22 mouse cellular contexts compared by ENCODE assay signal in the genomic region with DNA sequence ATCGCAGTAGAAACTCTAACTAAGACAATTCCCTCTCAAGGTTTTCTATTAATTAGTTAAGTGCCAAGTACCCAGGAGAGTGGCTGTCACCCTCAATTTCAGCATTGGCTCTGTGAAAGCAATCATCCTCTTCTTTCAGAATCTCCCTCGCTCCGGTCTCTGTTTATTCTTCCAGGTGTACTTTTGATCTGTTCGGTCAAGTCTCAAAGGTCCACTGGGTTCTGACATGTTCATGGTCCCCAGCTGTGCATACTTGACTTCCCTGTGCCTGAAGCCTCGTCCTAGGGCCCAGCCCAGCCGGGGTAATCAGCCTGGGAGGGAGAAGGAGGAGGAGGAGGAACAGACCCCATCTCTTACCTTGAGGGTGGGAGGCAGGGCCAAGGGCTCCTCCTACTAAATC. TPM values are rescaled to one million over a fixed set of nuclear protein-coding genes. Genes with fewer than 3 reads are reported as not detected.
"Had no signal": no experiment of that assay in that cellular context is flagged by ENCODE, and none has a peak within 500 bp of the region (broad histone marks: within the 10 kb centered on the region; RNA-seq: fewer than 3 reads in every experiment).

No protein-coding gene starts in this region.

- DNase-seq: lung, adult 18-20 months; lung, embryonic 14.5 days; lung, postnatal 10 days; lung, postnatal 4 days; midbrain, embryonic 14.5 days; retina, postnatal 1 day; right cerebral cortex, adult 18-20 months; right cerebral cortex, postnatal 25 days; right cerebral cortex, postnatal 4 days; spleen, adult 18-20 months; thymus, adult 18-20 months; thymus, postnatal 14 days; thymus, postnatal 36 days had no signal

- H3K9me3 ChIP-seq: neural tube, embryonic 12.5 days had no signal

- H3K27ac ChIP-seq: midbrain, embryonic 10.5 days; midbrain, embryonic 12.5 days; neural tube, embryonic 12.5 days had no signal

- ATAC-seq: midbrain, embryonic 16.5 days had no signal

- H3K9ac ChIP-seq: lung, embryonic 14.5 days; midbrain, embryonic 12.5 days; neural tube, embryonic 12.5 days had no signal

- H3K36me3 ChIP-seq: midbrain, embryonic 10.5 days; midbrain, embryonic 12.5 days; neural tube, embryonic 12.5 days had no signal

- H3K4me3 ChIP-seq: midbrain, embryonic 10.5 days; midbrain, embryonic 12.5 days; myocyte; neural tube, embryonic 12.5 days had no signal

- H3K4me2 ChIP-seq: lung, embryonic 14.5 days; midbrain, embryonic 12.5 days; neural tube, embryonic 12.5 days had no signal

RNA-seq across cellular contexts. Expression of gene Gbx2, which starts 11.8 kb away (rescaled TPM):
- total RNA-seq: megakaryocyte, adult 5-6 weeks had no signal
- polyA plus RNA-seq: lung, embryonic 16.5 days; myocyte; stomach, embryonic 14.5 days; stomach, embryonic 16.5 days had no signal
